Mouse (Mus musculus): ENCODE results near the gene Ndufa1.
A peak's percentile ranks its signal among the peaks of the same experiment; 100 is the strongest.

GRCm38 (mm10) chrX:37144954-37145353 is 46.0 kb downstream of the Ndufa1 start:
- TF ChIP-seq POLR2A (IDR thresholded peaks at IDR 0.05; ENCODE audit: borderline replicate concordance, extremely low read depth, insufficient read depth, insufficient read length, poor library complexity, severe bottlenecking) = no peak
- peak; percentile 33; the same call in 1 of the 2 replicates for TF ChIP-seq CTCF (IDR thresholded peaks at IDR 0.05; ENCODE audit: borderline replicate concordance, extremely low read depth, insufficient read depth, insufficient read length)
